Mouse (Mus musculus): ENCODE data around the gene Ror1. TPM values are rescaled to one million over a fixed set of nuclear protein-coding genes. Genes with fewer than 3 reads are reported as not detected.

Ror1 gene
- polyA plus RNA-seq, 1 experiment from 2014 or later: 6.4 TPM

GRCm38 (mm10) chr4:100283171-100283880 lies 187.7 kb downstream of the Ror1 start:
- WGBS: 42% methylated on average over 8 of the region's 8 CpGs
- peak overlapping the region; percentile 36; the same call in 1 of the 2 replicates for H3K27ac ChIP-seq (ENCODE audit: low read length)

GRCm38 (mm10) chr4:100284528-100284927 lies 188.9 kb downstream of the Ror1 start:
- Histone ChIP-seq H3K36me3 (ENCODE audit: control insufficient read depth, insufficient read depth, low read length) (no peaks in the 10 kb centered on the region), H3K9ac (ENCODE audit: low read length) (no peak overlapping the region), H3K4me2 (ENCODE audit: low read depth, low read length) (no peak overlapping the region), H3K27ac (ENCODE audit: low read length) (no peak overlapping the region), H3K27me3 (ENCODE audit: control insufficient read depth, insufficient read depth, low read length) (no peaks in the 10 kb centered on the region), H3K9me3 (replicated peaks; ENCODE audit: control insufficient read depth, low read length) (no peaks in the 10 kb centered on the region), H3K4me3 (replicated peaks; ENCODE audit: low read length) (no peak overlapping the region), H3K4me1 (ENCODE audit: control insufficient read depth, insufficient read depth, low read length) (peaks cover 12% of the 10 kb centered on the region)
- no peak for ATAC-seq (ENCODE audit: insufficient read depth, low FRiP score)
- 69% methylated on average over 6 of the region's 6 CpGs for WGBS

More at GRCm38 (mm10) chr4:100283171-100283880, 187.7 kb downstream of the Ror1 start:
- Histone ChIP-seq H3K27me3 (ENCODE audit: control insufficient read depth, insufficient read depth, low read length) (no peaks in the 10 kb centered on the region), H3K36me3 (ENCODE audit: control insufficient read depth, insufficient read depth, low read length) (no peaks in the 10 kb centered on the region), H3K9ac (ENCODE audit: low read length) (no peak overlapping the region), H3K9me3 (replicated peaks; ENCODE audit: control insufficient read depth, low read length) (no peaks in the 10 kb centered on the region), H3K4me3 (replicated peaks; ENCODE audit: low read length) (no peak overlapping the region), H3K4me1 (ENCODE audit: control insufficient read depth, insufficient read depth, low read length) (peaks cover 12% of the 10 kb centered on the region), H3K4me2 (ENCODE audit: low read depth, low read length) (no peak overlapping the region)
- ATAC-seq (ENCODE audit: insufficient read depth, low FRiP score): peak; percentile 70; the same call in 1 of the 2 replicates

- Histone ChIP-seq H3K4me3 (replicated peaks; ENCODE audit: low read length) (no peak overlapping the region), H3K4me2 (ENCODE audit: low read depth, low read length) (no peak overlapping the region), H3K9ac (ENCODE audit: low read length) (no peak overlapping the region), H3K27me3 (ENCODE audit: control insufficient read depth, insufficient read depth, low read length) (no peaks in the 10 kb centered on the region), H3K27ac (ENCODE audit: low read length) (no peak overlapping the region), H3K4me1 (ENCODE audit: control insufficient read depth, insufficient read depth, low read length) (peaks cover 12% of the 10 kb centered on the region), H3K9me3 (replicated peaks; ENCODE audit: control insufficient read depth, low read length) (no peaks in the 10 kb centered on the region), H3K36me3 (ENCODE audit: control insufficient read depth, insufficient read depth, low read length) (no peaks in the 10 kb centered on the region)
- WGBS: 45% methylated on average over 7 of the region's 7 CpGs
- no peak for ATAC-seq (ENCODE audit: insufficient read depth, low FRiP score)
Observed at GRCm38 (mm10) chr4:100286111-100286541, 190.5 kb downstream of the Ror1 start.

- ATAC-seq (ENCODE audit: insufficient read depth, low FRiP score): no peak
- H3K4me3 ChIP-seq (replicated peaks; ENCODE audit: low read length): no peak overlapping the region
Observed at GRCm38 (mm10) chr4:100286800-100287199, 191.2 kb downstream of the Ror1 start.

GRCm38 (mm10) chr4:100287829-100288228 lies 192.2 kb downstream of the Ror1 start:
- no peaks in the 10 kb centered on the region for H3K27me3 ChIP-seq (ENCODE audit: control insufficient read depth, insufficient read depth, low read length)
- H3K4me1 ChIP-seq (ENCODE audit: control insufficient read depth, insufficient read depth, low read length): peaks cover 12% of the 10 kb centered on the region
- no peaks in the 10 kb centered on the region for H3K36me3 ChIP-seq (ENCODE audit: control insufficient read depth, insufficient read depth, low read length)
- H3K9me3 ChIP-seq (replicated peaks; ENCODE audit: control insufficient read depth, low read length): no peaks in the 10 kb centered on the region
- H3K9ac ChIP-seq (ENCODE audit: low read length): no peak overlapping the region
- no peak overlapping the region for H3K4me3 ChIP-seq (replicated peaks; ENCODE audit: low read length)
- H3K4me2 ChIP-seq (ENCODE audit: low read depth, low read length): no peak overlapping the region
- H3K27ac ChIP-seq (ENCODE audit: low read length): peak overlapping the region; percentile 56
- ATAC-seq (ENCODE audit: insufficient read depth, low FRiP score): peak; percentile 48; the same call in 1 of the 2 replicates
- 31% methylated on average over 4 of the region's 4 CpGs for WGBS

More at GRCm38 (mm10) chr4:100286800-100287199, 191.2 kb downstream of the Ror1 start:
- Histone ChIP-seq H3K27me3 (ENCODE audit: control insufficient read depth, insufficient read depth, low read length) (no peaks in the 10 kb centered on the region), H3K27ac (ENCODE audit: low read length) (no peak overlapping the region), H3K4me1 (ENCODE audit: control insufficient read depth, insufficient read depth, low read length) (peaks cover 12% of the 10 kb centered on the region), H3K9me3 (replicated peaks; ENCODE audit: control insufficient read depth, low read length) (no peaks in the 10 kb centered on the region), H3K4me2 (ENCODE audit: low read depth, low read length) (no peak overlapping the region), H3K9ac (ENCODE audit: low read length) (no peak overlapping the region), H3K36me3 (ENCODE audit: control insufficient read depth, insufficient read depth, low read length) (no peaks in the 10 kb centered on the region)

GRCm38 (mm10) chr4:100291015-100291651 lies 195.5 kb downstream of the Ror1 start:
- Histone ChIP-seq H3K9ac (ENCODE audit: low read length) (no peak overlapping the region), H3K36me3 (ENCODE audit: control insufficient read depth, insufficient read depth, low read length) (no peaks in the 10 kb centered on the region), H3K27ac (ENCODE audit: low read length) (no peak overlapping the region), H3K4me1 (ENCODE audit: control insufficient read depth, insufficient read depth, low read length) (peaks cover 5% of the 10 kb centered on the region; the same call in 1 of the 2 replicates), H3K9me3 (replicated peaks; ENCODE audit: control insufficient read depth, low read length) (no peaks in the 10 kb centered on the region), H3K27me3 (ENCODE audit: control insufficient read depth, insufficient read depth, low read length) (no peaks in the 10 kb centered on the region), H3K4me2 (ENCODE audit: low read depth, low read length) (no peak overlapping the region), H3K4me3 (replicated peaks; ENCODE audit: low read length) (no peak overlapping the region)
- WGBS: 68% methylated on average over 5 of the region's 5 CpGs
- no peak for ATAC-seq (ENCODE audit: insufficient read depth, low FRiP score)

- 40% methylated on average over 6 of the region's 6 CpGs for WGBS
- no peak overlapping the region for H3K27ac ChIP-seq (ENCODE audit: low read length)
- no peak overlapping the region for H3K9ac ChIP-seq (ENCODE audit: low read length)
- no peaks in the 10 kb centered on the region for H3K9me3 ChIP-seq (replicated peaks; ENCODE audit: control insufficient read depth, low read length)
- no peak overlapping the region for H3K4me3 ChIP-seq (replicated peaks; ENCODE audit: low read length)
- H3K27me3 ChIP-seq (ENCODE audit: control insufficient read depth, insufficient read depth, low read length): no peaks in the 10 kb centered on the region
- no peaks in the 10 kb centered on the region for H3K36me3 ChIP-seq (ENCODE audit: control insufficient read depth, insufficient read depth, low read length)
- H3K4me1 ChIP-seq (ENCODE audit: control insufficient read depth, insufficient read depth, low read length): no peaks in the 10 kb centered on the region
- no peak for ATAC-seq (ENCODE audit: insufficient read depth, low FRiP score)
- no peak overlapping the region for H3K4me2 ChIP-seq (ENCODE audit: low read depth, low read length)
Observed at GRCm38 (mm10) chr4:100297678-100298077, 202.1 kb downstream of the Ror1 start.

- 81% methylated on average over 5 of the region's 5 CpGs for WGBS
- H3K9me3 ChIP-seq (replicated peaks; ENCODE audit: control insufficient read depth, low read length): no peaks in the 10 kb centered on the region
- no peak for ATAC-seq (ENCODE audit: insufficient read depth, low FRiP score)
- H3K36me3 ChIP-seq (ENCODE audit: control insufficient read depth, insufficient read depth, low read length): no peaks in the 10 kb centered on the region
- H3K4me3 ChIP-seq (replicated peaks; ENCODE audit: low read length): no peak overlapping the region
- H3K27me3 ChIP-seq (ENCODE audit: control insufficient read depth, insufficient read depth, low read length): no peaks in the 10 kb centered on the region
- H3K27ac ChIP-seq (ENCODE audit: low read length): no peak overlapping the region
- H3K4me1 ChIP-seq (ENCODE audit: control insufficient read depth, insufficient read depth, low read length): no peaks in the 10 kb centered on the region
- H3K9ac ChIP-seq (ENCODE audit: low read length): no peak overlapping the region
- H3K4me2 ChIP-seq (ENCODE audit: low read depth, low read length): no peak overlapping the region
Observed at GRCm38 (mm10) chr4:100298566-100298965, 203.0 kb downstream of the Ror1 start.

- no peak overlapping the region for H3K27ac ChIP-seq (ENCODE audit: low read length)
- H3K9me3 ChIP-seq (replicated peaks; ENCODE audit: control insufficient read depth, low read length): no peaks in the 10 kb centered on the region
- WGBS: 53% methylated on average over 5 of the region's 5 CpGs
- H3K27me3 ChIP-seq (ENCODE audit: control insufficient read depth, insufficient read depth, low read length): no peaks in the 10 kb centered on the region
- no peaks in the 10 kb centered on the region for H3K36me3 ChIP-seq (ENCODE audit: control insufficient read depth, insufficient read depth, low read length)
- H3K9ac ChIP-seq (ENCODE audit: low read length): no peak overlapping the region
- H3K4me3 ChIP-seq (replicated peaks; ENCODE audit: low read length): no peak overlapping the region
- no peak overlapping the region for H3K4me2 ChIP-seq (ENCODE audit: low read depth, low read length)
- no peaks in the 10 kb centered on the region for H3K4me1 ChIP-seq (ENCODE audit: control insufficient read depth, insufficient read depth, low read length)
- no peak for ATAC-seq (ENCODE audit: insufficient read depth, low FRiP score)
Observed at GRCm38 (mm10) chr4:100300171-100300570, 204.6 kb downstream of the Ror1 start.

All from stomach, embryonic 16.5 days (tissue).